In genomic region chr17:25409621-25410020, GRCm38 (mm10) we compare ENCODE assay signal across 18 mouse cellular contexts. TPM values are rescaled to one million over a fixed set of nuclear protein-coding genes. Genes with fewer than 3 reads are reported as not detected.
DNase-seq lines count a peak whose midpoint lies in the region; ATAC-seq lines count a peak whose summit lies in the region.
"Had no signal": no experiment of that assay in that cellular context is flagged by ENCODE, and none has a peak within 500 bp of the region (broad histone marks: within the 10 kb centered on the region; RNA-seq: fewer than 3 reads in every experiment).

No protein-coding gene starts in this region.

- H3K4me2 ChIP-seq in heart, embryonic 12.5 days: peak overlapping the region; percentile 19; the same call in 1 of the 2 replicates
- no peak overlapping the region for H3K4me2 ChIP-seq in midbrain, embryonic 13.5 days (replicated peaks)
- no peak overlapping the region for H3K4me2 ChIP-seq in midbrain, embryonic 11.5 days
- no peak overlapping the region for H3K4me2 ChIP-seq in hindbrain, embryonic 16.5 days (ENCODE audit: low read length)
- H3K4me2 ChIP-seq: liver, embryonic 13.5 days had no signal

- no peaks in the 10 kb centered on the region for H3K27me3 ChIP-seq in heart, embryonic 12.5 days (replicated peaks)
- H3K27me3 ChIP-seq in midbrain, embryonic 13.5 days: 0 out of 2 replicates have a peak, but pooled peaks cover 3% of the 10 kb centered on the region
- no peaks in the 10 kb centered on the region; the same call in 1 of the 2 replicates for H3K27me3 ChIP-seq in midbrain, embryonic 11.5 days (ENCODE audit: control insufficient read depth, insufficient read depth, low read length)
- H3K27me3 ChIP-seq in hindbrain, embryonic 16.5 days (replicated peaks; ENCODE audit: control insufficient read depth, insufficient read depth, low read length): no peaks in the 10 kb centered on the region
- H3K27me3 ChIP-seq: liver, embryonic 13.5 days had no signal

- WGBS in heart, embryonic 12.5 days: 70% methylated on average over 7 of the region's 7 CpGs
- WGBS in midbrain, embryonic 13.5 days: 51% methylated on average over 7 of the region's 7 CpGs
- WGBS in midbrain, embryonic 11.5 days: 72% methylated on average over 7 of the region's 7 CpGs
- WGBS in hindbrain, embryonic 16.5 days: 46% methylated on average over 7 of the region's 7 CpGs

- no peaks in the 10 kb centered on the region for H3K9me3 ChIP-seq in heart, embryonic 12.5 days (replicated peaks)
- no peaks in the 10 kb centered on the region for H3K9me3 ChIP-seq in midbrain, embryonic 13.5 days
- H3K9me3 ChIP-seq in midbrain, embryonic 11.5 days (ENCODE audit: control insufficient read depth, low read length): no peaks in the 10 kb centered on the region
- no peaks in the 10 kb centered on the region for H3K9me3 ChIP-seq in hindbrain, embryonic 16.5 days (ENCODE audit: control insufficient read depth, low read length)
- H3K9me3 ChIP-seq: liver, embryonic 13.5 days had no signal

- ATAC-seq in heart, embryonic 12.5 days (ENCODE audit: insufficient number of reproducible peaks, low FRiP score): no peak
- no peak for ATAC-seq in midbrain, embryonic 13.5 days
- no peak for ATAC-seq in midbrain, embryonic 11.5 days (ENCODE audit: low FRiP score)
- ATAC-seq in hindbrain, embryonic 16.5 days: no peak

- peak overlapping the region; percentile 60; the same call in 1 of the 2 replicates for H3K9ac ChIP-seq in heart, embryonic 12.5 days
- H3K9ac ChIP-seq in midbrain, embryonic 13.5 days (replicated peaks): peak overlapping the region; percentile 49; the same call in 1 of the 2 replicates
- no peak overlapping the region for H3K9ac ChIP-seq in midbrain, embryonic 11.5 days (ENCODE audit: low read length)
- H3K9ac ChIP-seq in hindbrain, embryonic 16.5 days (ENCODE audit: low read depth, low read length): no peak overlapping the region
- H3K9ac ChIP-seq: liver, embryonic 13.5 days had no signal

- peaks cover 80% of the 10 kb centered on the region for H3K4me1 ChIP-seq in heart, embryonic 12.5 days (replicated peaks)
- peaks cover 80% of the 10 kb centered on the region for H3K4me1 ChIP-seq in midbrain, embryonic 13.5 days (replicated peaks)
- H3K4me1 ChIP-seq in midbrain, embryonic 11.5 days (ENCODE audit: control insufficient read depth, insufficient read depth, low read length): peaks cover 34% of the 10 kb centered on the region
- H3K4me1 ChIP-seq in hindbrain, embryonic 16.5 days (ENCODE audit: control insufficient read depth, insufficient read depth, low read depth, low read length): peaks cover 53% of the 10 kb centered on the region

- H3K36me3 ChIP-seq in heart, embryonic 12.5 days: no peaks in the 10 kb centered on the region
- H3K36me3 ChIP-seq in midbrain, embryonic 13.5 days: no peaks in the 10 kb centered on the region
- H3K36me3 ChIP-seq in midbrain, embryonic 11.5 days (ENCODE audit: control insufficient read depth, insufficient read depth, low read length): no peaks in the 10 kb centered on the region
- H3K36me3 ChIP-seq in hindbrain, embryonic 16.5 days (ENCODE audit: control insufficient read depth, insufficient read depth, low read length): no peaks in the 10 kb centered on the region
- H3K36me3 ChIP-seq: liver, embryonic 13.5 days had no signal

- intact Hi-C loops in heart, postnatal 36 days (cut with DNase I): loop anchor here (2.0 kb wide), 1 partner anchor 23 kb away; the partner anchor contains the start of gene Cacna1h

- no peak overlapping the region for H3K4me3 ChIP-seq in heart, embryonic 12.5 days
- H3K4me3 ChIP-seq in midbrain, embryonic 13.5 days (replicated peaks): no peak overlapping the region
- H3K4me3 ChIP-seq in midbrain, embryonic 11.5 days (ENCODE audit: low read depth, low read length): no peak overlapping the region
- H3K4me3 ChIP-seq in hindbrain, embryonic 16.5 days (ENCODE audit: low read length): no peak overlapping the region
- H3K4me3 ChIP-seq: liver, embryonic 13.5 days had no signal

- DNase-seq in heart, postnatal 36 days: no peak
- no peak for DNase-seq in midbrain, embryonic 11.5 days (ENCODE audit: low spot score, missing footprints)
- DNase-seq in gastrocnemius, postnatal 25 days: no peak
- no peak for DNase-seq in thymus, postnatal 36 days
- DNase-seq: cerebellum, adult 2 months; embryo, embryonic 11 days; kidney, adult 18-20 months; liver, embryonic 13.5 days; lung, postnatal 14 days; right cerebral cortex, postnatal 14 days; thymus, adult 2 months had no signal

- peak overlapping the region; percentile 84 for H3K27ac ChIP-seq in heart, embryonic 12.5 days (ENCODE audit: poor library complexity, severe bottlenecking)
- H3K27ac ChIP-seq in midbrain, embryonic 13.5 days: peak overlapping the region; percentile 35; the same call in 1 of the 2 replicates
- no peak overlapping the region for H3K27ac ChIP-seq in midbrain, embryonic 11.5 days (ENCODE audit: low read depth, low read length)
- peak overlapping the region; percentile 13; the same call in 1 of the 2 replicates for H3K27ac ChIP-seq in hindbrain, embryonic 16.5 days (ENCODE audit: low read depth, low read length)
- H3K27ac ChIP-seq: liver, embryonic 13.5 days had no signal

RNA-seq across cellular contexts. Expression of gene Cacna1h, which starts 24.0 kb away (rescaled TPM):
- polyA plus RNA-seq in heart, embryonic 12.5 days (2016; fragmentation: Nextera tagmentation; extraction: Ambion mirVana): 13.5 and 16.3 TPM in 2 replicates
- total RNA-seq in heart, postnatal 36 days (2021): 1 to 10 TPM; 5.4 to 6.5 TPM
- 8.6 and 11.5 TPM in 2 replicates for polyA plus RNA-seq in midbrain, embryonic 13.5 days (2015; fragmentation: Nextera tagmentation; extraction: Ambion mirVana)
- polyA plus RNA-seq in midbrain, embryonic 11.5 days (2014; fragmentation: Nextera tagmentation; extraction: Ambion mirVana): 3.5 and 4.3 TPM in 2 replicates
- polyA plus RNA-seq in hindbrain, embryonic 16.5 days (2015; fragmentation: Nextera tagmentation; extraction: Ambion mirVana): 5.9 and 6.2 TPM in 2 replicates
- 1 to 10 TPM; 1.5 to 1.6 TPM for total RNA-seq in gastrocnemius, postnatal 25 days (2021)
- total RNA-seq: granulocyte monocyte progenitor cell, adult 5-6 weeks had no signal

RNA-seq across cellular contexts. Expression of gene Tpsg1, which starts 40.5 kb away (rescaled TPM):
- not detected in 2 replicates for polyA plus RNA-seq in heart, embryonic 12.5 days (2016; fragmentation: Nextera tagmentation; extraction: Ambion mirVana)
- total RNA-seq in heart, postnatal 36 days (2021): under 1 TPM in 1 of 2 experiments, not detected in 1; 0.30 TPM
- 1.1 TPM in 1 of 2 replicates, not detected in the other for polyA plus RNA-seq in midbrain, embryonic 13.5 days (2015; fragmentation: Nextera tagmentation; extraction: Ambion mirVana)
- not detected in 2 replicates for polyA plus RNA-seq in midbrain, embryonic 11.5 days (2014; fragmentation: Nextera tagmentation; extraction: Ambion mirVana)
- 0.43 and 0.55 TPM in 2 replicates for polyA plus RNA-seq in hindbrain, embryonic 16.5 days (2015; fragmentation: Nextera tagmentation; extraction: Ambion mirVana)
- total RNA-seq in gastrocnemius, postnatal 25 days (2021): not detected
- total RNA-seq: granulocyte monocyte progenitor cell, adult 5-6 weeks; left cerebral cortex, adult 8-10 months; MEL had no signal
- polyA plus RNA-seq: cerebellum, adult 2 months; frontal cortex, adult 2 months had no signal

RNA-seq across cellular contexts. Expression of gene Tpsb2, which starts 43.5 kb away (rescaled TPM):
- not detected in 2 replicates for polyA plus RNA-seq in heart, embryonic 12.5 days (2016; fragmentation: Nextera tagmentation; extraction: Ambion mirVana)
- total RNA-seq in heart, postnatal 36 days (2021): 1 to 10 TPM; 1.8 to 2.2 TPM
- polyA plus RNA-seq in midbrain, embryonic 13.5 days (2015; fragmentation: Nextera tagmentation; extraction: Ambion mirVana): not detected in 2 replicates
- not detected in 2 replicates for polyA plus RNA-seq in midbrain, embryonic 11.5 days (2014; fragmentation: Nextera tagmentation; extraction: Ambion mirVana)
- 0.19 and 2.1 TPM in 2 replicates for polyA plus RNA-seq in hindbrain, embryonic 16.5 days (2015; fragmentation: Nextera tagmentation; extraction: Ambion mirVana)
- total RNA-seq in gastrocnemius, postnatal 25 days (2021): 1 to 10 TPM; 3.4 to 7.6 TPM
- total RNA-seq: granulocyte monocyte progenitor cell, adult 5-6 weeks; left cerebral cortex, adult 8-10 months; MEL had no signal
- polyA plus RNA-seq: cerebellum, adult 2 months; frontal cortex, adult 2 months had no signal

RNA-seq across cellular contexts. Expression of gene Tekt4, which starts 44.8 kb away (rescaled TPM):
- 0.45 and 0.54 TPM in 2 replicates for polyA plus RNA-seq in heart, embryonic 12.5 days (2016; fragmentation: Nextera tagmentation; extraction: Ambion mirVana)
- under 1 TPM in 1 of 2 experiments, not detected in 1; 0.47 TPM for total RNA-seq in heart, postnatal 36 days (2021)
- polyA plus RNA-seq in midbrain, embryonic 13.5 days (2015; fragmentation: Nextera tagmentation; extraction: Ambion mirVana): 0.50 and 0.81 TPM in 2 replicates
- 0.12 TPM in 1 of 2 replicates, not detected in the other for polyA plus RNA-seq in midbrain, embryonic 11.5 days (2014; fragmentation: Nextera tagmentation; extraction: Ambion mirVana)
- 1.4 and 1.9 TPM in 2 replicates for polyA plus RNA-seq in hindbrain, embryonic 16.5 days (2015; fragmentation: Nextera tagmentation; extraction: Ambion mirVana)
- not detected for total RNA-seq in gastrocnemius, postnatal 25 days (2021)
- total RNA-seq: granulocyte monocyte progenitor cell, adult 5-6 weeks; MEL had no signal
- polyA plus RNA-seq: liver, embryonic 13.5 days had no signal

Comparison
In these comparisons a context has a peak if more than half of its experiments do, and no peak if none do; other contexts are left out.
1. H3K9ac ChIP-seq: peak in heart, embryonic 12.5 days (single experiment) and midbrain, embryonic 13.5 days (single experiment); none in midbrain, embryonic 11.5 days (single experiment) and hindbrain, embryonic 16.5 days (single experiment).